Mouse (Mus musculus): ENCODE data around the gene Neurl1a.

GRCm38 (mm10) chr19:47210432-47210831, 31.8 kb downstream of the Neurl1a start:
- TF ChIP-seq CTCF (IDR thresholded peaks at IDR 0.05; ENCODE audit: low read depth) (no peak), EP300 (optimal IDR thresholded peaks at IDR 0.05) (no peak)

Data from stomach, postnatal 0 days (tissue).